ENCODE assay signal across 8 mouse cellular contexts in the genomic region with DNA sequence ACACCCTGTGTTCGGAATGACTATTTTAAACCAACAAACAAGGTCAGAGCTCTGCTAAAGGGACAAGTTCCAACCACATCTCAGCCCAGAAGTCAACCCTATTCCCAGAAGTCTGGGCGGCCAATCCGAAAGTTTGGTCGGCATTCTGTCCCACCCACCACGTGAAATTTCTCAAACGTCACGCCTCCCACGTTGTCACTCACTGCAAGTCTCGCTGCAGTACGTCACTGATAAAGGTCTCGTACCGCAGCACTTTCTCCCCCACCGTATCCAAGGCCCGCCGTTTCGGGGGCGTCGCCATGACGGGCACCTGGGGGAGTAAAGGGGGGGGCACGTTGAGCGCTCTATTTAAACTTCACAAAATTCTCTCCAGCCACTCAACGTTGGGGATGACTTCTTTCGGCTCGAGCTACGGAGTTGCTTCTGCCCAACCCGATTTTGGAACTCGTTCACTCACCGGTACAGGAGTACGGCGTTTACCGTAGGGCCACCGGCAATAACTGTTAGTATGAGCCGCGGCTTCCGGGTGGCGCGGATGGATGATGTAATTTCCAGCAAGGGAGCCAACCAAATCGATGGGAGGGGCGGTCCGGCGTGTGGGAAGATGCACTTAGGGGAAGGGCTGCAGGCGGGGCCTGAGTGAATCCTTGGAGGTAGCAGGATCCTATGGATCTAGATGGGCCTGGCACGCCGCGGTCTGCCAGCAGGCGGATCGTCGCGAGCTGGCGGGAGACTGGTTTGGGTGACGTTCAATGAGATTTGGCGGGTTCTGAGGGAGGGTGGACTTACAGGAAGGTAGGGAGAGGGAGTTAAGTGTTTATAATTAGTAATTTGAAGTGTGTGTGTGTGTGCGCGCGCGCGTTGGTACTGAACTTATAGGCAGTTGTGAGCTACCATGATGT. TPM values are rescaled to one million over a fixed set of nuclear protein-coding genes. Genes with fewer than 3 reads are reported as not detected.
DNase-seq lines count a peak whose midpoint lies in the region; ATAC-seq and TF ChIP-seq lines count a peak whose summit lies in the region.

A gene (minus strand): TSS at position 541 of the 902 bp plus-strand sequence.

- ATAC-seq in activated CD4-positive, CD25-positive, alpha-beta regulatory T cell, adult 4 months: peak; percentile 86
- ATAC-seq in inflammation-experienced regulatory T-cells, adult 6 months: peak; percentile 86
- peak; percentile 98 for ATAC-seq in megakaryocyte-erythroid progenitor cell, adult 5-6 weeks (replicated peaks; ENCODE audit: low FRiP score, low TSS enrichment, poor library complexity, severe bottlenecking)

- DNase-seq in gastrocnemius, postnatal 10 days: peak; percentile 80
- peak; percentile 86 to 93 for DNase-seq in left cerebral cortex, postnatal 10 days (ENCODE audit: extremely low spot score in 1 of 2, low spot score in 2 of 2)
- DNase-seq in right cerebral cortex, postnatal 25 days: peak; percentile 84
- DNase-seq in urinary bladder, postnatal 4 days (ENCODE audit: low spot score in 2 of 2): peak; percentile 83 to 90

- intact Hi-C loops in left cerebral cortex, postnatal 10 days (cut with DNase I): no loop called here

- no peak for TF ChIP-seq CTCF in cortical plate, adult 2 months (IDR thresholded peaks at IDR 0.05; ENCODE audit: extremely low read depth, insufficient read depth, low read length)

- H3K4me3 ChIP-seq in cortical plate, adult 2 months (ENCODE audit: insufficient read depth, low read length): peak within 1 kb of the TSS; percentile 76

- no peak within 1 kb of the TSS; the same call in 1 of the 2 replicates for H3K27ac ChIP-seq in cortical plate, adult 2 months (ENCODE audit: insufficient read depth, low read length)

- H3K4me1 ChIP-seq in cortical plate, adult 2 months (ENCODE audit: control insufficient read depth, insufficient read depth, low read length): no peaks in the 10 kb centered on the region

- TF ChIP-seq POLR2A in cortical plate, adult 2 months (IDR thresholded peaks at IDR 0.05; ENCODE audit: extremely low read depth, insufficient read depth, low read length): peak; percentile 34; the same call in 1 of the 2 replicates

RNA-seq across cellular contexts. Expression of the gene that starts here (rescaled TPM):
- polyA plus RNA-seq in activated CD4-positive, CD25-positive, alpha-beta regulatory T cell, adult 4 months (2017; shearing (Covaris generic)): 10 to 100 TPM; 40.8 to 49.3 TPM
- 14.4 and 14.9 TPM in 2 replicates for polyA plus RNA-seq in cortical plate, adult 2 months (2012; rRNA removed)
- 10 to 100 TPM; 25.1 to 25.5 TPM for total RNA-seq in gastrocnemius, postnatal 10 days (2021)
- 10 to 100 TPM; 34.8 to 45.2 (median 42.1) TPM for polyA plus RNA-seq in inflammation-experienced regulatory T-cells, adult 6 months (2017; shearing (Covaris generic))
- total RNA-seq in left cerebral cortex, postnatal 10 days (2021): 10 to 100 TPM; 10.5 to 11.7 TPM
- 45.3 and 61.1 TPM in 2 replicates for total RNA-seq in megakaryocyte-erythroid progenitor cell, adult 5-6 weeks (2014; fragmentation: Nextera tagmentation)
- total RNA-seq in megakaryocyte-erythroid progenitor cell, adult 5-6 weeks (2017): 30.0 and 42.4 TPM in 2 replicates
